Mouse (Mus musculus): ENCODE data around the gene Tmem203. TPM values are rescaled to one million over a fixed set of nuclear protein-coding genes. Genes with fewer than 3 reads are reported as not detected.

Gene Tmem203
- total and polyA plus RNA-seq, 3 experiments = 21.2 to 28.3 (median 21.5) TPM

GRCm38 (mm10) chr2:25244144-25244543, 11.1 kb upstream of the Tmem203 start:
- Histone ChIP-seq H3K36me3 (replicated peaks in 1 of 2; ENCODE audit: control insufficient read depth in 1 of 2, insufficient read depth in 1 of 2, low read length in 1 of 2) (peaks cover 43 to 58% of the 10 kb centered on the region in 2 experiments), H3K79me2 (replicated peaks; ENCODE audit: control insufficient read depth, extremely low read depth, insufficient read depth, poor library complexity, severe bottlenecking) (no peaks in the 10 kb centered on the region), H3K4me3 (replicated peaks in 1 of 3; ENCODE audit: low read depth in 2 of 3, low read length in 2 of 3, poor library complexity in 1 of 3) (no peak overlapping the region), H3K9me3 (replicated peaks; ENCODE audit: low read length) (no peaks in the 10 kb centered on the region), H3K4me1 (ENCODE audit: control insufficient read depth in 1 of 2, insufficient read depth in 2 of 2) (peaks cover 8 to 16% of the 10 kb centered on the region in 2 experiments), H3K4me2 (ENCODE audit: insufficient read depth, low read depth, poor library complexity, severe bottlenecking) (no peak overlapping the region), H3K9ac (ENCODE audit: insufficient read depth, low read depth) (no peak overlapping the region), H3K27me3 (replicated peaks) (peaks cover 19% of the 10 kb centered on the region), H3K27ac (ENCODE audit: insufficient read depth, low read depth) (no peak overlapping the region)
- in situ Hi-C loops (cut with MboI; ENCODE audit: low pct_ligation_motif_present, low pct_unique_long_range_greater_than_20kb, low sequenced_read_pairs) = no loop called here
- no peak for DNase-seq (ENCODE audit: extremely low read depth)
- dilution Hi-C loops (cut with MboI; ENCODE audit: extremely low pct_ligation_motif_present, extremely low pct_unique_long_range_greater_than_20kb, low sequenced_read_pairs) = no loop called here
- TF ChIP-seq CHD1 (IDR thresholded peaks at IDR 0.05; ENCODE audit: low read depth, low read length) (no peak), POLR2A (IDR thresholded peaks at IDR 0.05; ENCODE audit: low read depth, low read length) (peak; percentile 14; the same call in 1 of the 2 replicates)

GRCm38 (mm10) chr2:25246183-25247072, 8.8 kb upstream of the Tmem203 start, which contains the start of gene AL732309.1:
AL732309.1 (minus strand) TSS chr2:25246863.
- H3K36me3 ChIP-seq (replicated peaks in 1 of 2; ENCODE audit: control insufficient read depth in 1 of 2, insufficient read depth in 1 of 2, low read length in 1 of 2) = peaks cover 64 to 81% of the 10 kb centered on the region in 2 experiments
- no peak within 1 kb of the TSS for H3K4me2 ChIP-seq (ENCODE audit: insufficient read depth, low read depth, poor library complexity, severe bottlenecking)
- no peaks in the 10 kb centered on the region for H3K79me2 ChIP-seq (replicated peaks; ENCODE audit: control insufficient read depth, extremely low read depth, insufficient read depth, poor library complexity, severe bottlenecking)
- H3K27me3 ChIP-seq (replicated peaks) = peaks cover 6% of the 10 kb centered on the region
- H3K27ac ChIP-seq (ENCODE audit: insufficient read depth, low read depth) = no peak within 1 kb of the TSS
- in situ Hi-C loops (cut with MboI; ENCODE audit: low pct_ligation_motif_present, low pct_unique_long_range_greater_than_20kb, low sequenced_read_pairs) = no loop called here
- DNase-seq (ENCODE audit: extremely low read depth) = no peak
- H3K9me3 ChIP-seq (replicated peaks; ENCODE audit: low read length) = no peaks in the 10 kb centered on the region
- dilution Hi-C loops (cut with MboI; ENCODE audit: extremely low pct_ligation_motif_present, extremely low pct_unique_long_range_greater_than_20kb, low sequenced_read_pairs) = no loop called here
- no peak within 1 kb of the TSS for H3K9ac ChIP-seq (ENCODE audit: insufficient read depth, low read depth)
- no peak for TF ChIP-seq TBP (conservative IDR thresholded peaks at IDR 0.05; ENCODE audit: low read depth, low read length)
- TF ChIP-seq MAFK (IDR thresholded peaks at IDR 0.05; ENCODE audit: insufficient replicate concordance, low read length) = no peak
- no peak for TF ChIP-seq RCOR1 (conservative IDR thresholded peaks at IDR 0.05; ENCODE audit: low read depth, low read length)
- no peak for TF ChIP-seq CHD2 (IDR thresholded peaks at IDR 0.05; ENCODE audit: low read length)
- TF ChIP-seq MYC (IDR thresholded peaks at IDR 0.05; ENCODE audit: low read depth, low read length) = no peak
- TF ChIP-seq USF2 (conservative IDR thresholded peaks at IDR 0.05; ENCODE audit: low read depth, low read length) = no peak
- TF ChIP-seq SIN3A (IDR thresholded peaks at IDR 0.05; ENCODE audit: low read length) = no peak
- TF ChIP-seq ETS1 (conservative IDR thresholded peaks at IDR 0.05; ENCODE audit: low read depth, low read length) = no peak
- no peak for TF ChIP-seq E2F4 (IDR thresholded peaks at IDR 0.05; ENCODE audit: insufficient replicate concordance, low read depth, low read length)
- no peak for TF ChIP-seq KAT2A (IDR thresholded peaks at IDR 0.05; ENCODE audit: insufficient replicate concordance, low read length)
- no peak for TF ChIP-seq POLR2A (IDR thresholded peaks at IDR 0.05; ENCODE audit: low read depth, low read length)
- TF ChIP-seq IRF4 (IDR thresholded peaks at IDR 0.05; ENCODE audit: low read depth, low read length) = no peak
- no peak for TF ChIP-seq ZNF384 (IDR thresholded peaks at IDR 0.05; ENCODE audit: low read depth, low read length)
- no peak within 1 kb of the TSS for H3K4me3 ChIP-seq (replicated peaks in 1 of 3; ENCODE audit: low read depth in 2 of 3, low read length in 2 of 3, poor library complexity in 1 of 3)
- peaks cover 3% of the 10 kb centered on the region in 2 experiments for H3K4me1 ChIP-seq (ENCODE audit: control insufficient read depth in 1 of 2, insufficient read depth in 2 of 2)
